Mouse (Mus musculus) midbrain, embryonic 13.5 days (tissue): ENCODE measurements at regions not wholly inside any gene's neighbourhood (a gene's known extent, or its start where the extent isn't known, plus 50 kb on each side); places are given as distances from the start of the nearest gene placed in this dataset.
A peak's percentile ranks its signal among the peaks of the same experiment; 100 is the strongest.
"Not testable (repeated sequence)": the region's sequence is repeated elsewhere in the genome, so short reads cannot be mapped to it uniquely, and the experiment has no call there.

Source experiments
- ATAC-seq: fragments of 200-750 bp; cut with Nextera tagmentation; 2 replicates; pipeline ENCODE4 v1.8.0; 2017; ENCODE audit warnings: mild to moderate bottlenecking, moderate TSS enrichment, moderate library complexity
- H3K27ac ChIP-seq: fragments of 300-500 bp; sonication (generic); 2 replicates; pipeline ENCODE4 v1.5.1; 2015; ENCODE audit warnings: inconsistent platforms, mild to moderate bottlenecking, moderate library complexity
- H3K27me3 ChIP-seq: fragments of 300-500 bp; sonication (generic); 2 replicates; pipeline ENCODE4 v1.6.1; 2015; ENCODE audit warnings: mild to moderate bottlenecking, inconsistent platforms
- H3K36me3 ChIP-seq: fragments of 300-500 bp; sonication (generic); 2 replicates; pipeline ENCODE4 v1.6.1; 2015; ENCODE audit warnings: mild to moderate bottlenecking, inconsistent platforms
- H3K4me1 ChIP-seq: fragments of 300-500 bp; sonication (generic); replicated peaks from 2 replicates; pipeline ENCODE4 v1.6.1; 2015; ENCODE audit warnings: inconsistent platforms
- H3K4me2 ChIP-seq: fragments of 300-500 bp; sonication (generic); replicated peaks from 2 replicates; pipeline ENCODE4 v1.6.1; 2015; ENCODE audit warnings: moderate library complexity, mild to moderate bottlenecking, inconsistent platforms
- H3K4me3 ChIP-seq: fragments of 300-500 bp; sonication (generic); replicated peaks from 2 replicates; pipeline ENCODE4 v1.5.1; 2015; ENCODE audit warnings: mild to moderate bottlenecking, inconsistent platforms
- H3K9ac ChIP-seq: fragments of 300-500 bp; sonication (generic); replicated peaks from 2 replicates; pipeline ENCODE4 v1.6.1; 2015; ENCODE audit warnings: mild to moderate bottlenecking, inconsistent platforms
- H3K9me3 ChIP-seq: fragments of 300-500 bp; sonication (generic); 2 replicates; pipeline ENCODE4 v1.6.1; 2016; ENCODE audit warnings: mild to moderate bottlenecking, inconsistent platforms
- whole genome bisulfite sequencing: fragments of 180-500 bp; shearing (Covaris S2); methylation state at CpG from one replicate; pipeline ENCODE4 v1.1.7; 2015; 5-methylcytosine and 5-hydroxymethylcytosine counted together

GRCm38 (mm10) chr5:28798361-28798760 is 331.3 kb upstream of the Shh start:
- Histone ChIP-seq H3K4me1 (no peaks in the 10 kb centered on the region), H3K4me2 (no peak overlapping the region), H3K27me3 (no peaks in the 10 kb centered on the region), H3K9ac (no peak overlapping the region), H3K36me3 (no peaks in the 10 kb centered on the region), H3K27ac (no peak overlapping the region), H3K4me3 (no peak overlapping the region), H3K9me3 (no peaks in the 10 kb centered on the region)
- WGBS = 73% methylated on average over 1 of the region's 1 CpGs
- ATAC-seq = no peak

GRCm38 (mm10) chr5:28795130-28795758 is 328.2 kb upstream of the Shh start:
- no peak for ATAC-seq
- Histone ChIP-seq H3K4me3 (no peak overlapping the region), H3K4me2 (no peak overlapping the region), H3K9me3 (no peaks in the 10 kb centered on the region), H3K36me3 (no peaks in the 10 kb centered on the region), H3K9ac (no peak overlapping the region), H3K27ac (no peak overlapping the region), H3K4me1 (no peaks in the 10 kb centered on the region), H3K27me3 (no peaks in the 10 kb centered on the region)
- 96% methylated on average over 6 of the region's 6 CpGs for WGBS

- no peaks in the 10 kb centered on the region for H3K4me1 ChIP-seq
- no peak overlapping the region for H3K9ac ChIP-seq
- no peak overlapping the region for H3K27ac ChIP-seq
- ATAC-seq = no peak
- no peak overlapping the region for H3K4me2 ChIP-seq
- no peaks in the 10 kb centered on the region for H3K9me3 ChIP-seq
- no peaks in the 10 kb centered on the region for H3K27me3 ChIP-seq
- no peak overlapping the region for H3K4me3 ChIP-seq
- 76% methylated on average over 2 of the region's 2 CpGs for WGBS
- H3K36me3 ChIP-seq = no peaks in the 10 kb centered on the region
Measured at GRCm38 (mm10) chr5:28793781-28794180, 326.7 kb upstream of the Shh start.

- Histone ChIP-seq H3K4me2 (no peak overlapping the region), H3K27me3 (no peaks in the 10 kb centered on the region), H3K27ac (no peak overlapping the region), H3K36me3 (no peaks in the 10 kb centered on the region), H3K4me1 (no peaks in the 10 kb centered on the region), H3K9me3 (no peaks in the 10 kb centered on the region), H3K4me3 (no peak overlapping the region), H3K9ac (no peak overlapping the region)
- WGBS = 63% methylated on average over 11 of the region's 11 CpGs
- no peak for ATAC-seq
Measured at GRCm38 (mm10) chr5:28785347-28786060, 318.4 kb upstream of the Shh start.

- H3K4me1 ChIP-seq = no peaks in the 10 kb centered on the region
- H3K27me3 ChIP-seq = no peaks in the 10 kb centered on the region
- H3K4me2 ChIP-seq = no peak overlapping the region
- H3K27ac ChIP-seq = no peak overlapping the region
- H3K36me3 ChIP-seq = no peaks in the 10 kb centered on the region
- no peak overlapping the region for H3K4me3 ChIP-seq
- 87% methylated on average over 6 of the region's 6 CpGs for WGBS
- no peak for ATAC-seq
- no peak overlapping the region for H3K9ac ChIP-seq
- H3K9me3 ChIP-seq = no peaks in the 10 kb centered on the region
Measured at GRCm38 (mm10) chr5:28784339-28784966, 317.4 kb upstream of the Shh start.

- Histone ChIP-seq H3K4me3 (no peak overlapping the region), H3K36me3 (no peaks in the 10 kb centered on the region), H3K9me3 (no peaks in the 10 kb centered on the region), H3K4me1 (no peaks in the 10 kb centered on the region), H3K27me3 (no peaks in the 10 kb centered on the region), H3K27ac (no peak overlapping the region), H3K4me2 (no peak overlapping the region), H3K9ac (no peak overlapping the region)
- peak; percentile 55; the same call in 1 of the 2 replicates for ATAC-seq
- WGBS = 83% methylated on average over 2 of the region's 2 CpGs
Measured at GRCm38 (mm10) chr5:28775648-28776359, 308.7 kb upstream of the Shh start.

- H3K9ac ChIP-seq = no peak overlapping the region
- WGBS = 92% methylated on average over 1 of the region's 1 CpGs
- no peak overlapping the region for H3K4me3 ChIP-seq
- no peaks in the 10 kb centered on the region for H3K4me1 ChIP-seq
- no peak overlapping the region for H3K27ac ChIP-seq
- no peak for ATAC-seq
- H3K4me2 ChIP-seq = no peak overlapping the region
- H3K27me3 ChIP-seq = no peaks in the 10 kb centered on the region
- no peaks in the 10 kb centered on the region for H3K36me3 ChIP-seq
- H3K9me3 ChIP-seq = no peaks in the 10 kb centered on the region
Measured at GRCm38 (mm10) chr5:28771796-28772195, 304.7 kb upstream of the Shh start.

- Histone ChIP-seq H3K4me2 (no peak overlapping the region), H3K27ac (no peak overlapping the region), H3K36me3 (no peaks in the 10 kb centered on the region), H3K9me3 (peaks cover 4% of the 10 kb centered on the region; the same call in 1 of the 2 replicates), H3K9ac (no peak overlapping the region), H3K4me1 (no peaks in the 10 kb centered on the region), H3K27me3 (no peaks in the 10 kb centered on the region), H3K4me3 (no peak overlapping the region)
- WGBS = 92% methylated on average over 6 of the region's 6 CpGs
- no peak for ATAC-seq
Measured at GRCm38 (mm10) chr5:28756171-28756948, 289.3 kb upstream of the Shh start.

GRCm38 (mm10) chr5:28751821-28752220 is 284.8 kb upstream of the Shh start:
- ATAC-seq, H3K9ac ChIP-seq, H3K9me3 ChIP-seq: not testable (repeated sequence)

GRCm38 (mm10) chr5:28734768-28735167 is 267.7 kb upstream of the Shh start:
- Histone ChIP-seq H3K36me3 (no peaks in the 10 kb centered on the region), H3K27me3 (no peaks in the 10 kb centered on the region), H3K4me2 (no peak overlapping the region), H3K27ac (no peak overlapping the region), H3K9ac (no peak overlapping the region), H3K9me3 (no peaks in the 10 kb centered on the region), H3K4me3 (no peak overlapping the region), H3K4me1 (no peaks in the 10 kb centered on the region)
- WGBS = 90% methylated on average over 3 of the region's 3 CpGs
- no peak for ATAC-seq

More at GRCm38 (mm10) chr5:28751821-28752220, 284.8 kb upstream of the Shh start:
- not testable (repeated sequence) for H3K4me1 ChIP-seq, H3K36me3 ChIP-seq, H3K27ac ChIP-seq, H3K4me3 ChIP-seq, H3K27me3 ChIP-seq, H3K4me2 ChIP-seq

- Histone ChIP-seq H3K27me3 (no peaks in the 10 kb centered on the region), H3K4me1 (no peaks in the 10 kb centered on the region), H3K9ac (no peak overlapping the region), H3K27ac (no peak overlapping the region), H3K36me3 (no peaks in the 10 kb centered on the region), H3K9me3 (no peaks in the 10 kb centered on the region), H3K4me2 (no peak overlapping the region), H3K4me3 (no peak overlapping the region)
- ATAC-seq = no peak
- WGBS = 84% methylated on average over 3 of the region's 3 CpGs
Measured at GRCm38 (mm10) chr5:28722067-28722466, 255.0 kb upstream of the Shh start.
